Mouse (Mus musculus): ENCODE measurements around the gene Rps6ka3.

The Rps6ka3 gene

DNA sequence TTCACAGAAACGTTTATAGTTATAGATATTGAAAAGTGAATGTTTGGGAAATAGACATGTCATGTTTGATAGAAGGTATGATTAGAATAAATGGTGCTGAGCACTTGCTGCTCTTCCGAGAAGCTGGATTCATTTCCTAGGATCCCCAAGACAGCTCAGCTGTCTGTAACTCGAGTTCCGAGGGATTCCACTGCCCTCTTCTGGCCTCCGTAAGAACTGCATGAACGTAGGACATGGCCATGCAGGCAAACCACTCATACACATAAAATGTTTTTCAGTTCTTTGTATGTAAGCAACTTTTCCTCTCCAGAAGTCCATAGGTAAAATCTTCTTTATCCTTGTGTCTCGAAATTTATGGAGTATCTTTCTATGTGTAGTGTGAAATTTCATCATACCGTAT, 111.2 kb downstream of the Rps6ka3 start:
- peak; percentile 55 for DNase-seq (ENCODE audit: low read depth, low spot score)

DNA sequence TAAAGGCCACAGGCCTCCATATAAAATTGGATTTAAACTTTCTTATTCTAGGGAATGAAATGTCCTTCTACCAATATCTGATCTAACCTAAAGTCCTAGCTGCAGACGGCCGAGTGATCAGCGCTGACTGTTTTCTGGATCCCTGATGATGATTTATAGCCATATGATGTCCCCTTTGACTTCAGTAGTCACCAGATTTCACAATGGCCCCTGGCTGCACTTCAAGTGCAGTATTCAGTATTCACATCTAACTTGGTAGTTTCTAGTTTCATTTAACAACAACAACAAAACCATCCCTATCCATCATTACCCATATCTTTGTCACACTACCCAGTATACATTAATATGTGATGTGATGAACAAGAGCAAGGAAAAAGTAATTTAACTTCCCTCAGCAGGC, 154.4 kb downstream of the Rps6ka3 start:
- DNase-seq (ENCODE audit: low read depth, low spot score) = no peak

GRCm38 (mm10) chrX:159371831-159372752, 162.0 kb downstream of the Rps6ka3 start, which contains the start of gene Eif1ax:
Eif1ax (plus strand) TSS chrX:159372178.
- DNase-seq (ENCODE audit: low read depth, low spot score) = peak; percentile 70

- no peak for DNase-seq (ENCODE audit: low read depth, low spot score)
Measured at GRCm38 (mm10) chrX:159372753-159373144, 162.6 kb downstream of the Rps6ka3 start.

DNA sequence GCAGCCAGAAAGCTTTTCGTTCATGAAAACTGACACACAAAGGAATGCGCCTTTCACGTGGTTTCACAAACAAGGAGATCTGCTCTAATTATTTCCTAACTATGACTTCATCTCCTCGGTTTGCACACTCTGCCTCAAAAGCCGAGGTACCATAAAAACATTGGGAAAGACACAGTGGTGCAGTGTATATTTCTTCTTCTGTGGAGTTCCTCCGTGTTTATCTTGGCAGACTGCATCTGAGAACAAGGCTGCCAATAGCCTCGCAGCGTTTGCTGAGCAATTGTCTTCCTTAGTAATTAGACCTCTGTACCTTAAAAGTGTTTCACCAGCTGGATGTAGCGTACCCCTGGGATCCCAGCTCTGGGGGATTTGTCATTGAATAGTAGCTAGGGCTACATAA, 177.0 kb downstream of the Rps6ka3 start:
- no peak for DNase-seq (ENCODE audit: low read depth, low spot score)

- no peak for DNase-seq (ENCODE audit: low read depth, low spot score)
Measured at GRCm38 (mm10) chrX:159388953-159389352, 178.8 kb downstream of the Rps6ka3 start.

DNA sequence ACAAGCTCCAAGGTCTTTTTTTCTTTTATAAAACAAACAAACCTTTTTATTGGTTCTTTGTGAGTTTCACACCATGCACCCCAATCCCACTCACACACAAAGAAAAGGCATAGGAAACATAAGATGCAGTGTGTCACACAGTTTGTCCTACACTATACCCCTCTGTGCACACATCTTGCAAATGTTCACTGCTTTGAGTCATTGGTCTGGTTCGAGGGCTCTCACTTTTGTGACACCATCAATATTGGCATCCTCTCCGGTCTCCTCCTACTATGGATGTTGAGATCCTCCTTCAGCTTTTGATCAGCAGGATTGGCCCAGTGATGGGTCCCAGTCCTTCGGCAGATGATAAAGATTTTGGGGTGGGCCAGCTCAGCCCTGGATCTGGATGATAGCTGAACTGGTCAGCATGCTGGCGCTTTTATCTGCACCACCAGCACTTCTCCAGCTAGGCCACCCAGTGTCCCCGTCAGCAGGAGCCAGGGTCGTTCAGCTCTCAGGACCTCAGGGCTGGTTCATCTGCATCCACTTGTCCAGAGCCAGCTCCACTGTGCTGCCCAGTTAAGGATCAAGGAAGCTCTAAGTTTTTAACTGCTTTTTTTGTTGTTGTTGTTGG, 180.3 kb downstream of the Rps6ka3 start:
- no peak for DNase-seq (ENCODE audit: low read depth, low spot score)

DNA sequence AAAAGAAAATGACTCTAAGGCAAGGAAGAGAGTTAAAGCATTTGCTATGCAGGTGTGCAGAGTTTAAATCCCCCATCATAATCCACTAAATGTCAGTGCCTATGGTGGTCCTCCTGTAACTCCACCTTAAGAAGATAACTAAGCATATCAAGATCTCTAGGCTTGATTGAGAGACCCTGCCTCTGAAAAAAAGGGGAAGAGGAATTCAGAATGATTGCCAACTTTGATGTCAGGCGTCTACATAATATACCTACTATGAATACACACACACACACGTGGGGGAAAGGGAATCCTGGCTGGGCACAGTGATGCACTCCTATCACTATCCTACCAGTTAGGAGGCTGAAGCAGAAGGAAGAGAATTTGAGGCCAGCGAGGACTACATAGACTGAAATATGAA, 181.1 kb downstream of the Rps6ka3 start:
- DNase-seq (ENCODE audit: low read depth, low spot score) = no peak

- DNase-seq (ENCODE audit: low read depth, low spot score) = no peak
Measured at GRCm38 (mm10) chrX:159409253-159409652, 199.1 kb downstream of the Rps6ka3 start.

DNA sequence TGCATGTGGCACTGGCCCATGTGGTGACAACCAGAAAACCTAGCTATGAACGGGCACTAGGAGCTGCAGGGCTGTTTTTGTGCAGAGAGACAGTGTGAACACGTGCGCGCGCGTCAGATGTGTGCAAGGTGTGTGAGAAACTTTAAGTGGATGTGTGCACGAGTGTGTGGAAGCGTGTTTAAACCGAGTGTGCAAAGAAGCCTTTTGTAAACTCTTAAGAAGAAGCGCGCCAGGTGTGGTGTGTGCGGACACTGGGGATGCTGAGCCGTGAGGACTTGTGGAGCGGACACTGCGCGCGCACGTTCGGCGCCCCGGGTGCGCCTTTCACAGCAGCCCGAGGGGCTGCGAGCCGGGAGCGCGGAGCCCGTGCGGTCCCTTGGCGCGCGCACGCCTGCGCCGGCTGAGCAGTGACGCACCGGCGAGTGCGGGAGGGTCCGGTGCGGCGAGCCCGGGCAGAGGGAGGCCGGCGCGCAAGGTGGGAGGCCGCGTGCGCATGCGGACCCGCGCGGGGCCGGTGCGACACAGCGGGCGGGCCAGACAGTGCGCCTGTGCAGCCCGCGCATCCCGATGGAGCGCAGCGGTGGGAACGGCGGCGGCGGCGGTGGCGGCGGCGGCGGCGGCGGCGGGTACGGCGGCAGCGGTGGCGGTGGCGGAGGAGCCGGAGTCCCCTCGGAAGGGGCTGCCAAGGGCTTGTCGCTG, 204.2 kb downstream of the Rps6ka3 start, which contains the start of gene Map7d2:
Gene Map7d2 (plus strand): TSS at position 443 of the 699 bp plus-strand sequence.
- DNase-seq (ENCODE audit: low read depth, low spot score) = no peak

- no peak for DNase-seq (ENCODE audit: low read depth, low spot score)
Measured at GRCm38 (mm10) chrX:159414829-159415673, 204.9 kb downstream of the Rps6ka3 start.

Measured in forelimb bud, embryonic 11.5 days (tissue).